Mouse (Mus musculus) spleen, adult 18-20 months (tissue): ENCODE results near the gene Aipl1.
A peak's percentile ranks its signal among the peaks of the same experiment; 100 is the strongest.
"Not testable (repeated sequence)": the region's sequence is repeated elsewhere in the genome, so short reads cannot be mapped to it uniquely, and the experiment has no call there.

ENCODE experiments used
- DNase-seq, 2 experiments: peaks; one replicate each; pipeline ENCODE4 v3.0.0; 2022; ENCODE audit warnings: mixed read lengths in 2 of 2

Gene Aipl1

GRCm38 (mm10) chr11:72016518-72017252 lies 20.6 kb downstream of the Aipl1 start:
- DNase-seq = no peak

GRCm38 (mm10) chr11:72014674-72015073 lies 22.6 kb downstream of the Aipl1 start:
- DNase-seq = no peak

GRCm38 (mm10) chr11:72011955-72012354 lies 25.4 kb downstream of the Aipl1 start:
- no peak for DNase-seq

- no peak for DNase-seq
Measured at GRCm38 (mm10) chr11:72010940-72011722, 26.2 kb downstream of the Aipl1 start.

GRCm38 (mm10) chr11:72010367-72010766 lies 26.9 kb downstream of the Aipl1 start:
- no peak for DNase-seq

GRCm38 (mm10) chr11:72005547-72005946 lies 31.8 kb downstream of the Aipl1 start:
- DNase-seq = no peak

- DNase-seq = no peak
Measured at GRCm38 (mm10) chr11:72003171-72003570, 34.1 kb downstream of the Aipl1 start.

GRCm38 (mm10) chr11:72002138-72002853 lies 35.0 kb downstream of the Aipl1 start:
- DNase-seq = peak in 1 of 2 experiments; percentile 34

GRCm38 (mm10) chr11:72000194-72000593 lies 37.1 kb downstream of the Aipl1 start:
- DNase-seq = no peak

GRCm38 (mm10) chr11:71996805-71997204 lies 40.5 kb downstream of the Aipl1 start:
- no peak for DNase-seq

GRCm38 (mm10) chr11:71995968-71996511 lies 41.3 kb downstream of the Aipl1 start:
- DNase-seq = no peak

GRCm38 (mm10) chr11:71992438-71992837 lies 44.9 kb downstream of the Aipl1 start:
- no peak for DNase-seq

GRCm38 (mm10) chr11:71991541-71991940 lies 45.8 kb downstream of the Aipl1 start:
- peak in 1 of 2 experiments; percentile 10 for DNase-seq

- DNase-seq = not testable (repeated sequence)
Measured at GRCm38 (mm10) chr11:71989407-71989806, 47.9 kb downstream of the Aipl1 start.

- no peak for DNase-seq
Measured at GRCm38 (mm10) chr11:71987159-71988150, 49.9 kb downstream of the Aipl1 start.

- DNase-seq = no peak
Measured at GRCm38 (mm10) chr11:71985783-71986182, 51.5 kb downstream of the Aipl1 start.

GRCm38 (mm10) chr11:71985101-71985711 lies 52.1 kb downstream of the Aipl1 start:
- no peak for DNase-seq

- no peak for DNase-seq
Measured at GRCm38 (mm10) chr11:71984093-71984492, 53.2 kb downstream of the Aipl1 start.
